Mouse (Mus musculus) CH12.LX (cell line): ENCODE results near the gene Ube2e1. TPM values are rescaled to one million over a fixed set of nuclear protein-coding genes. Genes with fewer than 3 reads are reported as not detected.
A peak's percentile ranks its signal among the peaks of the same experiment; 100 is the strongest.

Experiments
- DNase-seq: peaks from one replicate; pipeline ENCODE4 v3.0.0-alpha.2; 2013; ENCODE audit errors: extremely low read depth
- H3K27ac ChIP-seq: 2 replicates; pipeline ENCODE4 v1.5.1; 2012; ENCODE audit warnings: low read depth, mild to moderate bottlenecking, control low read depth, moderate library complexity; ENCODE audit not compliant: insufficient read depth
- H3K27me3 ChIP-seq: replicated peaks from 2 replicates; pipeline ENCODE3; 2012; ENCODE audit warnings: inconsistent platforms
- H3K36me3 ChIP-seq, 2 experiments: replicated peaks in 1 of 2; 2 replicates each; pipeline versions ENCODE3 to v1.6.1; 2012; ENCODE audit warnings: inconsistent platforms in 1 of 2, low read length in 1 of 2, mild to moderate bottlenecking in 1 of 2, mixed read lengths in 1 of 2, moderate library complexity in 1 of 2; ENCODE audit not compliant: control insufficient read depth in 1 of 2, insufficient read depth in 1 of 2
- H3K4me1 ChIP-seq, 2 experiments: 2 replicates each; pipeline ENCODE4 v1.6.1; 2012; ENCODE audit warnings: inconsistent platforms in 1 of 2, moderate library complexity in 1 of 2; ENCODE audit not compliant: insufficient read depth in 2 of 2, control insufficient read depth in 1 of 2
- H3K4me2 ChIP-seq: 2 replicates; pipeline ENCODE4 v1.6.1; 2012; ENCODE audit warnings: low read depth, mild to moderate bottlenecking, control low read depth; ENCODE audit not compliant: poor library complexity, insufficient read depth, severe bottlenecking
- H3K4me3 ChIP-seq, 3 experiments: fragments of 150-350 bp in 1 of 3; sonication (generic) in 1 of 3; replicated peaks in 1 of 3; 2 replicates each; pipeline versions ENCODE3 to v1.5.1; 2011 to 2012; ENCODE audit warnings: low read depth in 2 of 3, low read length in 2 of 3, mild to moderate bottlenecking in 2 of 3, moderate library complexity in 2 of 3, control low read depth in 1 of 3, improper control_type of control experiment in 1 of 3, inconsistent platforms in 1 of 3, mixed read lengths in 1 of 3; ENCODE audit not compliant: poor library complexity in 1 of 3
- H3K79me2 ChIP-seq: replicated peaks from 2 replicates; pipeline ENCODE4 v1.6.1; 2012; ENCODE audit warnings: mild to moderate bottlenecking, moderate library complexity; ENCODE audit not compliant: control insufficient read depth, poor library complexity, insufficient read depth, severe bottlenecking; ENCODE audit errors: extremely low read depth
- H3K9ac ChIP-seq: 2 replicates; pipeline ENCODE4 v1.6.1; 2012; ENCODE audit warnings: low read depth, mild to moderate bottlenecking, control low read depth, moderate library complexity; ENCODE audit not compliant: insufficient read depth
- H3K9me3 ChIP-seq: replicated peaks from 2 replicates; pipeline ENCODE3; 2012; ENCODE audit warnings: low read length, inconsistent platforms, mixed read lengths
- BHLHE40 ChIP-seq: IDR thresholded peaks from 2 replicates; pipeline ENCODE4 v1.6.1; 2011; ENCODE audit warnings: mild to moderate bottlenecking, low read depth, low read length, improper control_type of control experiment
- CHD2 ChIP-seq: IDR thresholded peaks from 2 replicates; pipeline ENCODE4 v1.6.1; 2011; ENCODE audit warnings: low read length, improper control_type of control experiment
- E2F4 ChIP-seq: IDR thresholded peaks from 2 replicates; pipeline ENCODE4 v1.6.1; 2011; ENCODE audit warnings: low read depth, low read length, improper control_type of control experiment; ENCODE audit not compliant: insufficient replicate concordance
- EP300 ChIP-seq: IDR thresholded peaks from 2 replicates; pipeline ENCODE4 v1.6.1; 2011; ENCODE audit warnings: low read length, improper control_type of control experiment
- ETS1 ChIP-seq: conservative IDR thresholded peaks from 2 replicates; pipeline ENCODE4 v1.6.1; 2012; ENCODE audit warnings: low read depth, mild to moderate bottlenecking, inconsistent platforms, low read length, improper control_type of control experiment, moderate library complexity
- GABPA ChIP-seq: IDR thresholded peaks from 2 replicates; pipeline ENCODE4 v1.6.1; 2012; ENCODE audit warnings: low read depth, low read length, improper control_type of control experiment, inconsistent platforms; ENCODE audit not compliant: insufficient replicate concordance
- HCFC1 ChIP-seq: IDR thresholded peaks from 2 replicates; pipeline ENCODE4 v1.6.1; 2012; ENCODE audit warnings: low read depth, mild to moderate bottlenecking, inconsistent platforms, low read length, improper control_type of control experiment
- IRF4 ChIP-seq: IDR thresholded peaks from 2 replicates; pipeline ENCODE4 v1.6.1; 2014; ENCODE audit warnings: low read depth, mild to moderate bottlenecking, inconsistent platforms, low read length, improper control_type of control experiment
- JUN ChIP-seq: IDR thresholded peaks from 2 replicates; pipeline ENCODE4 v1.6.1; 2011; ENCODE audit warnings: low read depth, mild to moderate bottlenecking, low read length, improper control_type of control experiment, moderate library complexity; ENCODE audit not compliant: insufficient read depth
- JUND ChIP-seq: conservative IDR thresholded peaks from 2 replicates; pipeline ENCODE4 v1.6.1; 2011; ENCODE audit warnings: low read depth, low read length, improper control_type of control experiment
- MAFK ChIP-seq: IDR thresholded peaks from 2 replicates; pipeline ENCODE4 v1.6.1; 2011; ENCODE audit warnings: low read length, improper control_type of control experiment; ENCODE audit not compliant: insufficient replicate concordance
- MAX ChIP-seq: IDR thresholded peaks from 2 replicates; pipeline ENCODE4 v1.6.1; 2011; ENCODE audit warnings: low read length, improper control_type of control experiment
- MAZ ChIP-seq: IDR thresholded peaks from 2 replicates; pipeline ENCODE4 v1.6.1; 2012; ENCODE audit warnings: low read depth, mild to moderate bottlenecking, inconsistent platforms, low read length, improper control_type of control experiment, moderate library complexity
- MEF2A ChIP-seq: IDR thresholded peaks from 2 replicates; pipeline ENCODE4 v1.6.1; 2014; ENCODE audit warnings: low read depth, mild to moderate bottlenecking, inconsistent platforms, low read length, improper control_type of control experiment, borderline replicate concordance
- MXI1 ChIP-seq: IDR thresholded peaks from 2 replicates; pipeline ENCODE4 v1.6.1; 2011; ENCODE audit warnings: mild to moderate bottlenecking, low read depth, low read length, improper control_type of control experiment
- MYC ChIP-seq: IDR thresholded peaks from 2 replicates; pipeline ENCODE4 v1.6.1; 2011; ENCODE audit warnings: low read depth, mild to moderate bottlenecking, improper control_type of control experiment, low read length
- NRF1 ChIP-seq: IDR thresholded peaks from 2 replicates; pipeline ENCODE4 v1.6.1; 2014; ENCODE audit warnings: low read depth, mild to moderate bottlenecking, inconsistent platforms, low read length, improper control_type of control experiment, moderate library complexity
- RCOR1 ChIP-seq: conservative IDR thresholded peaks from 2 replicates; pipeline ENCODE4 v1.6.1; 2012; ENCODE audit warnings: low read depth, mild to moderate bottlenecking, inconsistent platforms, low read length, improper control_type of control experiment
- SIN3A ChIP-seq: IDR thresholded peaks from 2 replicates; pipeline ENCODE4 v1.6.1; 2012; ENCODE audit warnings: low read length, improper control_type of control experiment, inconsistent platforms
- TCF12 ChIP-seq: IDR thresholded peaks from 2 replicates; pipeline ENCODE4 v1.6.1; 2014; ENCODE audit warnings: low read depth, mild to moderate bottlenecking, inconsistent platforms, low read length, improper control_type of control experiment
- ZC3H11A ChIP-seq: IDR thresholded peaks from 2 replicates; pipeline ENCODE4 v1.6.1; 2012; ENCODE audit warnings: low read depth, mild to moderate bottlenecking, inconsistent platforms, low read length, improper control_type of control experiment
- ZMIZ1 ChIP-seq: IDR thresholded peaks from 2 replicates; pipeline ENCODE4 v1.6.1; 2012; ENCODE audit warnings: low read depth, mild to moderate bottlenecking, inconsistent platforms, low read length, improper control_type of control experiment
- ZNF384 ChIP-seq: IDR thresholded peaks from 2 replicates; pipeline ENCODE4 v1.6.1; 2012; ENCODE audit warnings: low read depth, low read length, improper control_type of control experiment, inconsistent platforms
- dilution Hi-C: fragments of 300-500 bp; cut with MboI; formaldehyde crosslinking; loops from 2 replicates; pipeline ENCODE4 v1.14.3; 2020; ENCODE audit warnings: low sequenced_read_pairs; ENCODE audit not compliant: extremely low pct_unique_long_range_greater_than_20kb, extremely low pct_ligation_motif_present
- in situ Hi-C: fragments of 300-500 bp; cut with MboI; formaldehyde crosslinking; loops from 3 replicates; pipeline ENCODE4 v1.14.3; 2019; ENCODE audit warnings: low sequenced_read_pairs, low pct_ligation_motif_present, low pct_unique_long_range_greater_than_20kb, mixed read lengths
- polyA plus RNA-seq: library from polyadenylated mRNA; unstranded; fragments of >175 nt; gene quantifications from 2 replicates; pipeline ENCODE4 v1.2.1, GENCODE M21; 2012; ENCODE audit warnings: low read depth; ENCODE audit not compliant: insufficient read length
- total RNA-seq, 2 experiments: library from RNA; depleted of rRNA; stranded (reverse); fragments of 300-350 nt in 1 of 2; fragments of >200 nt in 1 of 2; gene quantifications; 2 replicates each; pipeline ENCODE4 v1.2.3; 2012 to 2014

Ube2e1 gene
- total and polyA plus RNA-seq, 3 experiments: 28.1 to 202 (median 183) TPM

DNA sequence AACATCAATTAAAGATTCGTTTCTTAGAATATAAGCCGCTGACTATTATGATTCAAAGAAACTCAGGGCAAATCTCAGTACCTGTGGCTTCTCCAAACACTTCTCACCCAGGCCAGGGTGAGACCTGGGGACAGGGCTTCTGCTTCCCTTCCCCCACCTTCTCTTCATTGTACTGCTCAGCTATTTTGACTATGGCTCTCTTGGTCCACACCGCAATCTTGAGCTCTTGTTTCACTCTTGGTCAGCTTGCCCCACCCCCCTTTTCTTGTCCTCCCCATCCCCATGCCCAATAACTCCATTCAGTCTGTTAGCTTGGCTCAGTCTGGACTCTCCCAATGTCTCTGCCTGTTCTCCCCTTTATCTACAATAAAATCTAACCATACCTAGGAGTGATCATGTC, 46.2 kb downstream of the Ube2e1 start:
- Histone ChIP-seq H3K27me3 (no peaks in the 10 kb centered on the region), H3K4me2 (peak overlapping the region; percentile 61), H3K4me3 (no peak overlapping the region), H3K36me3 (peaks cover 6 to 38% of the 10 kb centered on the region in 2 experiments), H3K9ac (peak overlapping the region; percentile 4; the same call in 1 of the 2 replicates), H3K9me3 (no peaks in the 10 kb centered on the region), H3K27ac (peak overlapping the region; percentile 32; the same call in 1 of the 2 replicates), H3K79me2 (peaks cover 2% of the 10 kb centered on the region; the same call in 1 of the 2 replicates), H3K4me1 (peaks cover 21 to 61% of the 10 kb centered on the region in 2 experiments)
- in situ Hi-C loops (loop anchor here (5.0 kb wide), 1 partner anchor 68 kb away; no protein-coding TSS in a partner anchor), dilution Hi-C loops (no loop called here)
- peak; percentile 77 for DNase-seq
- TF ChIP-seq HCFC1 (no peak), CHD2 (peak; percentile 91), RCOR1 (peak; percentile 52; the same call in 1 of the 2 replicates), EP300 (peak; percentile 76), ZC3H11A (no peak), E2F4 (no peak), NRF1 (no peak), BHLHE40 (peak; percentile 54), JUND (peak; percentile 46; the same call in 1 of the 2 replicates), IRF4 (peak; percentile 93), GABPA (no peak), TCF12 (peak; percentile 48; the same call in 1 of the 2 replicates), ZMIZ1 (no peak), MAZ (0 out of 2 replicates have a peak, but pooled peaks have one; percentile 60), ETS1 (peak; percentile 34), MXI1 (peak; percentile 72; the same call in 1 of the 2 replicates), MYC (no peak), ZNF384 (no peak), MEF2A (peak; percentile 16; the same call in 1 of the 2 replicates), MAX (no peak), JUN (peak; percentile 21; the same call in 1 of the 2 replicates), SIN3A (peak; percentile 80), MAFK (peak; percentile 63; the same call in 1 of the 2 replicates)
